In genomic region chr9:50768107-50769002, GRCm38 (mm10) we compare ENCODE assay signal across 8 mouse cellular contexts. TPM values are rescaled to one million over a fixed set of nuclear protein-coding genes. Genes with fewer than 3 reads are reported as not detected.
DNase-seq lines count a peak whose midpoint lies in the region; ATAC-seq and TF ChIP-seq lines count a peak whose summit lies in the region.

Fdxacb1 (plus strand) TSS chr9:50768236.

- peak; percentile 97 for DNase-seq in A20 (ENCODE audit: low read depth, low spot score)
- peak; percentile 98 to 99 for DNase-seq in heart, adult 9 months (ENCODE audit: low spot score in 2 of 2)
- peak; percentile 92 to 96 for DNase-seq in monocyte, adult 2 months (ENCODE audit: low read depth in 1 of 2, low spot score in 2 of 2)
- DNase-seq in spleen, postnatal 36 days (ENCODE audit: low spot score in 2 of 2), result peak; percentile 97

- H3K27me3 ChIP-seq in kidney, embryonic 14.5 days (ENCODE audit: control insufficient read depth, insufficient read depth, low read length), result no peaks in the 10 kb centered on the region
- no peaks in the 10 kb centered on the region for H3K27me3 ChIP-seq in limb, embryonic 15.5 days

- peak within 1 kb of the TSS; percentile 75 for H3K4me3 ChIP-seq in bone marrow macrophage, adult 2 months (ENCODE audit: insufficient read depth, low read length)
- peak within 1 kb of the TSS; percentile 77 for H3K4me3 ChIP-seq in embryonic fibroblast, embryonic 13.5 days (ENCODE audit: insufficient read depth, low read length)
- H3K4me3 ChIP-seq in kidney, embryonic 14.5 days (ENCODE audit: low read length), result peak within 1 kb of the TSS; percentile 59
- peak within 1 kb of the TSS; percentile 71 for H3K4me3 ChIP-seq in limb, embryonic 15.5 days

- H3K36me3 ChIP-seq in kidney, embryonic 14.5 days (ENCODE audit: control insufficient read depth, insufficient read depth, low read length), result peaks cover 8% of the 10 kb centered on the region
- H3K36me3 ChIP-seq in limb, embryonic 15.5 days, result peaks cover 9% of the 10 kb centered on the region; the same call in 1 of the 2 replicates

- TF ChIP-seq CTCF in bone marrow macrophage, adult 2 months (IDR thresholded peaks at IDR 0.05; ENCODE audit: low read depth, low read length), result peak; percentile 43; the same call in 1 of the 2 replicates
- peak; percentile 54; the same call in 1 of the 2 replicates for TF ChIP-seq CTCF in embryonic fibroblast, embryonic 13.5 days (IDR thresholded peaks at IDR 0.05; ENCODE audit: borderline replicate concordance, insufficient read depth, low read length)

- peaks cover 7% of the 10 kb centered on the region for H3K4me1 ChIP-seq in bone marrow macrophage, adult 2 months (ENCODE audit: control insufficient read depth, insufficient read depth, low read length)
- peaks cover 2% of the 10 kb centered on the region; the same call in 1 of the 2 replicates for H3K4me1 ChIP-seq in embryonic fibroblast, embryonic 13.5 days (ENCODE audit: control insufficient read depth, insufficient read depth, low read length)
- 0 out of 2 replicates have a peak, but pooled peaks cover 7% of the 10 kb centered on the region for H3K4me1 ChIP-seq in kidney, embryonic 14.5 days (ENCODE audit: control insufficient read depth, insufficient read depth, low read length)
- peaks cover 12% of the 10 kb centered on the region for H3K4me1 ChIP-seq in limb, embryonic 15.5 days

- H3K4me2 ChIP-seq in kidney, embryonic 14.5 days (replicated peaks; ENCODE audit: low read depth, low read length), result peak within 1 kb of the TSS; percentile 88
- peak within 1 kb of the TSS; percentile 76 for H3K4me2 ChIP-seq in limb, embryonic 15.5 days

- peak within 1 kb of the TSS; percentile 61 for H3K9ac ChIP-seq in kidney, embryonic 14.5 days (ENCODE audit: low read depth, low read length)
- H3K9ac ChIP-seq in limb, embryonic 15.5 days, result peak within 1 kb of the TSS; percentile 70

- peak within 1 kb of the TSS; percentile 86 for H3K27ac ChIP-seq in bone marrow macrophage, adult 2 months (ENCODE audit: insufficient read depth, low read depth, low read length)
- peak within 1 kb of the TSS; percentile 90 for H3K27ac ChIP-seq in embryonic fibroblast, embryonic 13.5 days (ENCODE audit: insufficient read depth, low read length)
- peak within 1 kb of the TSS; percentile 77 for H3K27ac ChIP-seq in kidney, embryonic 14.5 days (ENCODE audit: low read depth, low read length)
- peak within 1 kb of the TSS; percentile 95 for H3K27ac ChIP-seq in limb, embryonic 15.5 days

- H3K9me3 ChIP-seq in kidney, embryonic 14.5 days (ENCODE audit: control insufficient read depth, low read length), result no peaks in the 10 kb centered on the region
- no peaks in the 10 kb centered on the region for H3K9me3 ChIP-seq in limb, embryonic 15.5 days

- 4% methylated on average over 58 of the region's 59 CpGs for WGBS in kidney, embryonic 14.5 days
- 3% methylated on average over 59 of the region's 59 CpGs for WGBS in limb, embryonic 15.5 days

- ATAC-seq in kidney, embryonic 14.5 days (ENCODE audit: low FRiP score, low TSS enrichment), result peak; percentile 98
- ATAC-seq in limb, embryonic 15.5 days (ENCODE audit: insufficient number of reproducible peaks, low FRiP score, low TSS enrichment, low read depth), result peak; percentile 96

- TF ChIP-seq POLR2A in bone marrow macrophage, adult 2 months (IDR thresholded peaks at IDR 0.05; ENCODE audit: borderline replicate concordance, low read depth, low read length), result no peak
- peak; percentile 75 for TF ChIP-seq POLR2A in embryonic fibroblast, embryonic 13.5 days (IDR thresholded peaks at IDR 0.05; ENCODE audit: low read depth, low read length)

RNA-seq across cellular contexts. Expression of gene Fdxacb1, which starts in this region (rescaled TPM):
- polyA plus RNA-seq in bone marrow macrophage, adult 2 months (2012; ENCODE audit: insufficient read depth, insufficient read length, missing spikeins), result 9.3 and 9.5 TPM in 2 replicates
- polyA plus RNA-seq in embryonic fibroblast, embryonic 13.5 days (2011; ENCODE audit: insufficient read length, low read depth, missing spikeins), result 7.2 and 9.3 TPM in 2 replicates
- polyA plus RNA-seq in kidney, embryonic 14.5 days (2014; fragmentation: Nextera tagmentation; extraction: Ambion mirVana), result 11.1 and 11.5 TPM in 2 replicates
- 9.3 TPM in 2 replicates for polyA plus RNA-seq in limb, embryonic 15.5 days (2015; fragmentation: Nextera tagmentation; extraction: Ambion mirVana)

Comparison
In these comparisons a context has a peak if more than half of its experiments do, and no peak if none do; other contexts are left out.
1. Peak in every context shown above with its lines: DNase-seq, ATAC-seq, H3K4me3 ChIP-seq and H3K27ac ChIP-seq.